Mouse (Mus musculus): ENCODE measurements around the gene Abhd14a. TPM values are rescaled to one million over a fixed set of nuclear protein-coding genes. Genes with fewer than 3 reads are reported as not detected.

Abhd14a gene
- polyA plus RNA-seq, 1 experiment from 2014 or later = 82.0 TPM

DNA sequence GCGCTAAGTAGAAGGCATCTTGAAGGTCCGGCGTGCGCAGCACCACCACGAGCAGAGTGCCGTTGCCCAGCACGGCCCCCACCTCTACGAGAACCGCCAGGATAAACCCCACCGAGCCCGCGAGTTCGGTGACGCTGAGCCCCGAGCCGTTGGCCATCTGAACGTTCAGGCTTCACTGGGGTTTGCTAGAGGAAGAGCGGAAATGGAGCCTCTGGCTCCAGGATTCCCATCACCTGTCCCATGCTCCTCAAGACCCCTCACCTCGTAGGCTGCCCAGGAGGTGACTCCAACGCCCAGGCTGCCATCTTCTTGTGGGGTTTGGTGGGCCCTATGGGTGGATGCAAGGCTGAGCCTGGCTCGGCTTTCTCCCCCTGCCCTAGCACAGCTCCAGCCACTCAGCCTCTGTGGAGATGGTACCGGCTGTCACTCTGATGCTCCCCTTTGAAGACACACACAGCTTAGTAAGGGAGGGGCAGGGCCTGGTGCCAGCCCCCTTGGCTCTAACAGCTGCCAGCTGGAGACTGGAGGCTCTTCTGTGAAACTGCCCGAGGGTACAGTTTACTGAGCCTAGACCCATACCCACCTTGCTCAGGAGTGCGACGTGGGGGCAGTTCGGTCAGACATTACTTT, 18.2 kb upstream of the Abhd14a start, which contains the start of gene Gpr62:
Gene Gpr62, minus strand, starts transcription at position 368 of the 630 bp plus-strand sequence.
- Histone ChIP-seq H3K27ac (ENCODE audit: low read length) (peak within 1 kb of the TSS; percentile 81), H3K4me2 (ENCODE audit: low read length) (peak within 1 kb of the TSS; percentile 75), H3K4me1 (ENCODE audit: control insufficient read depth, insufficient read depth, low read length) (peaks cover 12% of the 10 kb centered on the region; the same call in 1 of the 2 replicates), H3K4me3 (ENCODE audit: low read depth, low read length) (peak within 1 kb of the TSS; percentile 45), H3K9me3 (replicated peaks; ENCODE audit: control insufficient read depth, low read length, poor library complexity, severe bottlenecking) (no peaks in the 10 kb centered on the region), H3K27me3 (ENCODE audit: control insufficient read depth, insufficient read depth, low read depth, low read length) (no peaks in the 10 kb centered on the region), H3K36me3 (ENCODE audit: control insufficient read depth, insufficient read depth, low read length) (peaks cover 21% of the 10 kb centered on the region), H3K9ac (ENCODE audit: low read depth, low read length) (peak within 1 kb of the TSS; percentile 77)
- WGBS = 26% methylated on average over 26 of the region's 26 CpGs
- peak; percentile 50 for ATAC-seq

DNA sequence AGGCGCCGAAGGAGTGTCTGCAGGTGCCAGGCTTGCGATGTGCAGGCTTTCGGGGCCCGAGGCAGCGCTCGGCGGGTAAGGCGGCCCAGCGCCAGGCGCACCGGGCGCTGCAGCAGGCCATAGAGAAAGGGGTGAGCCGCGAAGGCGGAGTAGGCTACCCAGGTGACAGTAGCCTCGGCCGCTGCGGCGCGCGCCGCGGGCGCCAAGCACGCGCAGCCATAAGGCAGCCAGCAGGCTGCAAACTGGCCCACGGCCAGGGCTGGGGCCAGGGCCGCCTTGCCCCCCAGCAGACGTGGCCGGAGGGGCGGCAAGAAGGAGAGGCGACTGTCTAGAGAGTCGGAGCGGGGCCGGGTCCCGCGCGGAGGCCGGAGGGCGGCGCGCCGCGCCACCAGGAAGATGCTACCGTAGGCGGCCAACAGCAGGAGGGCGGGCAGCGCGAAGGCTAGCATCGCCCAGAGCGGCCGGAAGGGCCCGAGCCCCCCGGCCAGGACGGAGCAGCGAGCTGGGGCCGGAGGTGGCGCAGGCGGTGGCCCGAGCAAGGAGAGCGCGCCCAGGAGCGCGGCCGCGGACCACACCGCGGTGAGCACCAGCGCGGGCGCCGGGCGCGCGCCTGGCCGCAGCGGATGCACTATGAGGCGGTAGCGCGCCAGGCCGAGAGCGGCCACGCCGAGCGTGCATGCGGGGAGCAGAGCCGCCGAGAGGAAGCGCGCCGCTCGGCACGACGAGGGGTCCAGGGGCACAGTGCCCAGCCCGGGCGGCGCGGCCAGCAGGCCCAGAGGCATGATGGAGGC, 17.5 kb upstream of the Abhd14a start:
- Histone ChIP-seq H3K9me3 (replicated peaks; ENCODE audit: control insufficient read depth, low read length, poor library complexity, severe bottlenecking) (no peaks in the 10 kb centered on the region), H3K4me2 (ENCODE audit: low read length) (peak overlapping the region; percentile 75), H3K36me3 (ENCODE audit: control insufficient read depth, insufficient read depth, low read length) (peaks cover 27% of the 10 kb centered on the region), H3K27ac (ENCODE audit: low read length) (peak overlapping the region; percentile 81), H3K27me3 (ENCODE audit: control insufficient read depth, insufficient read depth, low read depth, low read length) (no peaks in the 10 kb centered on the region), H3K4me3 (ENCODE audit: low read depth, low read length) (peak overlapping the region; percentile 45), H3K9ac (ENCODE audit: low read depth, low read length) (peak overlapping the region; percentile 77), H3K4me1 (ENCODE audit: control insufficient read depth, insufficient read depth, low read length) (peaks cover 14% of the 10 kb centered on the region; the same call in 1 of the 2 replicates)
- ATAC-seq = peak; percentile 78
- 1% methylated on average over 88 of the region's 99 CpGs for WGBS

DNA sequence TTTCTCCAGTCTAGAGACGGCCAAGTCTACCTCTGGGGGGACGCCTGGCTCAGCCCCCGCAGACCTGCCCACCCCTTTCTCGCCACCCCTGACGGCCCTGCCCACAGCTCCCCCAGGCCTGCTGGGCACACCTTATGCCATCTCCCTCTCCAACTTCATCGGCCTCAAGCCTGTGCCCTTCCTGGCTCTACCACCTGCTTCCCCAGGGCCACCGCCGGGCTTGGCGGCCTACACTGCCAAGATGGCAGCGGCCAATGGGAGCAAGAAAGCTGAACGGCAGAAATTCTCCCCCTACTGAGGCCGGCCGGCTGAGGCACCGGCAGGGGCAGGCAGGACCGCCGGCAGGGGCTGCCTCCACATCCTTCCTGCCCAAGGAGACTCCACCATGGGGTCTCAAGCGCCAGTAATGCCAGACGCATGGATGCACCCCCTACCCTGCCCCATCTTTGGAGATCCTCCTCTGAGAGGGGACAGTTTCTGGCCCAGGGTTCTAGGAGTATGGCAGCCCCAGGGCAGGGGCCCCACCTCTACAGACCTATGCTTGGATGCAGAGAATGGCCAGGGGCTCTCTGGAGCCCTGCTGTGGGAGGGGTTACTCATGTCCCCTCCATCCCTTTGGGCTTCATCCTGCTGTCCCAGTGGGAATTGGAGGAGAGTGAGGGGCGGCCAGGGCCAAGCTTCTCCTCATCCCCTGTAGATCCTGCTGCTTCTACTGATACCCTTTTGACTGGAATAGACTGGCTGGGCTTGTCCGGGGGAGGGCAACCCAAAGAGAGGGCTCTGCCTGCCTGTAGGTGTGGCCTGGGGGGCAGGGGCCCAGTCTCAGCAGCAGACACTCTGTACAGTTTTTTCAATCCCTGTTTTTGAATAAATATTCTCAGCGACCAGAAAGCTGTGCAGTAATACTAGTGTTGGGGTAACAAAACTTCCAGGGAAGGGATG, 15.9 kb upstream of the Abhd14a start:
- Histone ChIP-seq H3K9ac (ENCODE audit: low read depth, low read length) (no peak overlapping the region), H3K27me3 (ENCODE audit: control insufficient read depth, insufficient read depth, low read depth, low read length) (no peaks in the 10 kb centered on the region), H3K36me3 (ENCODE audit: control insufficient read depth, insufficient read depth, low read length) (peaks cover 27% of the 10 kb centered on the region), H3K4me1 (ENCODE audit: control insufficient read depth, insufficient read depth, low read length) (peaks cover 22% of the 10 kb centered on the region; the same call in 1 of the 2 replicates), H3K4me3 (ENCODE audit: low read depth, low read length) (no peak overlapping the region), H3K27ac (ENCODE audit: low read length) (no peak overlapping the region), H3K9me3 (replicated peaks; ENCODE audit: control insufficient read depth, low read length, poor library complexity, severe bottlenecking) (no peaks in the 10 kb centered on the region), H3K4me2 (ENCODE audit: low read length) (no peak overlapping the region)
- WGBS = 80% methylated on average over 21 of the region's 21 CpGs
- ATAC-seq = no peak

DNA sequence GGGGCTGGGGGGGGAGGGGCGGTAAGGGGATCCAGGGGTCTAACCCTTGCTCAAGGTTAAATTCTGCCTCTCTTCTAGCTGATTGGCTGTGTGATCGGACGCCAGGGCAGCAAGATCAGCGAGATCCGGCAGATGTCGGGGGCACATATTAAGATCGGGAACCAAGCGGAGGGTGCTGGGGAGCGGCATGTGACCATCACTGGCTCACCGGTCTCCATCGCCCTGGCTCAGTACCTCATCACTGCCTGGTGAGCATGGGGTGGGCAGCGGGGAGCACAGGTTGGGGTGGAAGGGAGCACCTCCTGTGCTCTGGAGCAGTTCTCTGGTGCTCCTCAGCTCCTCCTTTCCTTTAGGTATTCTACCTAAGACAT, 14.9 kb upstream of the Abhd14a start:
- WGBS = 92% methylated on average over 12 of the region's 12 CpGs

DNA sequence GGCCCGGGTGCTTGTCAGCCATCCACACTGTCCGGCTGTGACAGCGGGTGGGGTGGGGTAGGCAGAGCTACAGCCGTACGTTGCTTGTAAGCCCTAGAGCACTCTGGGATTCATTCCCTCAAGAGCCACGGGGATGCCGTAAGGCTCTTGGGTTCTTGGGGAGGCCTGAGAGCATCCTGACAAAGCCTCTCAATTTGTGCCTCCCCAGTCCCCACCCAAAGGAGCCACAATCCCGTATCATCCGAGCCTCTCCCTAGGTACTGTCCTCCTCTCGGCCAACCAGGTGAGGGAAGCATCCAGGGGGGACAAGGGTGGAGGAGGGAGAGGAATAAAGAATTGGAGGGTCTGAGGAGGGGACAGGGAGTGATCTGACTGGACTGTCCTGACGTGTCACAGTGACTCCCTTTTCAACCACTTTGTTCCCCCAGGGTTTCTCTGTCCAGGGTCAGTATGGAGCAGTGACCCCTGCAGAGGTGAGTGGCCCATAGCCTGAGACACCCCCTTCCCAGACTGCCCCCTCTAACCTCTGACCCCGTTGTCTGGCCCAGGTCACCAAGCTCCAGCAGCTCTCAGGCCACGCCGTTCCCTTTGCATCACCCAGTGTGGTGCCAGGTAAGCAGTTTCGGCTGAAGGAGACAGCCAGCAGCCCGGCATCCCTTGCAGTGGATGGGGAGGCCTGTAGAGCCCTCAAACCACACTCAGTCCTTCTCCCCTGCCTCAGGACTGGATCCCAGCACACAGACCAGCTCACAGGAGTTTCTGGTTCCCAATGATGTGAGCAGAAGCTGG, 14.4 kb upstream of the Abhd14a start:
- no peaks in the 10 kb centered on the region for H3K9me3 ChIP-seq (replicated peaks; ENCODE audit: control insufficient read depth, low read length, poor library complexity, severe bottlenecking)
- no peak overlapping the region for H3K9ac ChIP-seq (ENCODE audit: low read depth, low read length)
- ATAC-seq = no peak
- WGBS = 80% methylated on average over 16 of the region's 16 CpGs
- peaks cover 27% of the 10 kb centered on the region for H3K36me3 ChIP-seq (ENCODE audit: control insufficient read depth, insufficient read depth, low read length)
- H3K4me1 ChIP-seq (ENCODE audit: control insufficient read depth, insufficient read depth, low read length) = peaks cover 37% of the 10 kb centered on the region
- H3K4me2 ChIP-seq (ENCODE audit: low read length) = no peak overlapping the region
- H3K4me3 ChIP-seq (ENCODE audit: low read depth, low read length) = no peak overlapping the region
- no peak overlapping the region for H3K27ac ChIP-seq (ENCODE audit: low read length)
- no peaks in the 10 kb centered on the region for H3K27me3 ChIP-seq (ENCODE audit: control insufficient read depth, insufficient read depth, low read depth, low read length)

More for the DNA sequence above, 14.9 kb upstream of the Abhd14a start:
- no peak overlapping the region for H3K4me2 ChIP-seq (ENCODE audit: low read length)
- peaks cover 31% of the 10 kb centered on the region for H3K4me1 ChIP-seq (ENCODE audit: control insufficient read depth, insufficient read depth, low read length)
- H3K36me3 ChIP-seq (ENCODE audit: control insufficient read depth, insufficient read depth, low read length) = peaks cover 27% of the 10 kb centered on the region
- ATAC-seq = no peak
- H3K9ac ChIP-seq (ENCODE audit: low read depth, low read length) = no peak overlapping the region
- no peaks in the 10 kb centered on the region for H3K27me3 ChIP-seq (ENCODE audit: control insufficient read depth, insufficient read depth, low read depth, low read length)
- H3K9me3 ChIP-seq (replicated peaks; ENCODE audit: control insufficient read depth, low read length, poor library complexity, severe bottlenecking) = no peaks in the 10 kb centered on the region
- no peak overlapping the region for H3K4me3 ChIP-seq (ENCODE audit: low read depth, low read length)
- no peak overlapping the region for H3K27ac ChIP-seq (ENCODE audit: low read length)

DNA sequence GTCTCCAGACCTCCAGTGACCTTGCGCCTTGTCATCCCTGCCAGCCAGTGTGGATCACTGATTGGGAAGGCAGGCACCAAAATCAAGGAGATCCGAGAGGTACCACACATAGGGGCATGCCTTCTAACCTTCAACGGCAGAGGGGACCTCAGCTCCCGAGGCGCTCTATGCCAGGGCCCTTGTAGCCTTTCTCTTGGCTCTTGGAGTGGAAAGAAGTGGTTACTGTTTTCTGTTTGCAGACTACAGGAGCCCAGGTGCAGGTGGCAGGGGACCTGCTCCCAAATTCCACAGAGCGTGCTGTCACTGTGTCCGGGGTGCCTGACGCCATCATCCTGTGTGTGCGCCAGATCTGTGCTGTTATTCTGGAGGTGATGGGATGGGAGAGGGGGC, 13.5 kb upstream of the Abhd14a start:
- Histone ChIP-seq H3K27ac (ENCODE audit: low read length) (no peak overlapping the region), H3K9ac (ENCODE audit: low read depth, low read length) (no peak overlapping the region), H3K27me3 (ENCODE audit: control insufficient read depth, insufficient read depth, low read depth, low read length) (no peaks in the 10 kb centered on the region), H3K4me2 (ENCODE audit: low read length) (no peak overlapping the region), H3K4me1 (ENCODE audit: control insufficient read depth, insufficient read depth, low read length) (peaks cover 44% of the 10 kb centered on the region), H3K9me3 (replicated peaks; ENCODE audit: control insufficient read depth, low read length, poor library complexity, severe bottlenecking) (no peaks in the 10 kb centered on the region), H3K36me3 (ENCODE audit: control insufficient read depth, insufficient read depth, low read length) (peaks cover 27% of the 10 kb centered on the region), H3K4me3 (ENCODE audit: low read depth, low read length) (no peak overlapping the region)
- ATAC-seq = no peak
- 89% methylated on average over 9 of the region's 9 CpGs for WGBS

DNA sequence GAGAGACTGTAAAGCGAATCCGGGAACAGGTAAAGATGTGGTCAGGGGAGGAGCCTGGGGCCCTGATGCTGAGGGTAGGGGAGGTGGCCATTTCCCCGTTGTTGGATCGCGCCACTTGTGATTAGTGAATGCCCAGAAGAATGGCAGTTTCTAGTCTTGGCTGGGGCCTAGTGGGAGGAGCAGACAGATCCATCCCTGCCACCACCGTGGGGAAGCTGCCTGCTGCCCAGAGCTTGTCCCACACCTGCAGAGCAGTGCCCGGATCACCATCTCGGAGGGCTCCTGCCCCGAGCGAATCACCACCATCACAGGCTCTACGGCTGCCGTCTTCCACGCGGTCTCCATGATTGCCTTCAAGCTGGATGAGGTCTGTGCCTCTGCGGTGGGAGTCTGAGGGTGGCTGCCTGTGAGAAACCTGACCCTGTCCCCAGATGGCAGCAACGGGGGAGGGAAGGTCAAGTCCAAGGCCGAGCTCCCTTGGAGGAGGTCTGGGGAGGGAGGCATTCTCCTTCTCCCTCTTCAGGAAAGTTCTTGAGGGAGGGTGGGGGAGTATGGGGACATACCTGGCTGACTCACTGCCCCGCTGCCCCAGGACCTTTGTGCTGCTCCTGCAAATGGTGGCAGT, 13.0 kb upstream of the Abhd14a start:
- Histone ChIP-seq H3K4me3 (ENCODE audit: low read depth, low read length) (no peak overlapping the region), H3K9me3 (replicated peaks; ENCODE audit: control insufficient read depth, low read length, poor library complexity, severe bottlenecking) (no peaks in the 10 kb centered on the region), H3K27ac (ENCODE audit: low read length) (no peak overlapping the region), H3K27me3 (ENCODE audit: control insufficient read depth, insufficient read depth, low read depth, low read length) (no peaks in the 10 kb centered on the region), H3K4me2 (ENCODE audit: low read length) (no peak overlapping the region), H3K4me1 (ENCODE audit: control insufficient read depth, insufficient read depth, low read length) (peaks cover 44% of the 10 kb centered on the region), H3K9ac (ENCODE audit: low read depth, low read length) (no peak overlapping the region), H3K36me3 (ENCODE audit: control insufficient read depth, insufficient read depth, low read length) (peaks cover 27% of the 10 kb centered on the region)
- WGBS = 76% methylated on average over 18 of the region's 18 CpGs
- ATAC-seq = no peak

DNA sequence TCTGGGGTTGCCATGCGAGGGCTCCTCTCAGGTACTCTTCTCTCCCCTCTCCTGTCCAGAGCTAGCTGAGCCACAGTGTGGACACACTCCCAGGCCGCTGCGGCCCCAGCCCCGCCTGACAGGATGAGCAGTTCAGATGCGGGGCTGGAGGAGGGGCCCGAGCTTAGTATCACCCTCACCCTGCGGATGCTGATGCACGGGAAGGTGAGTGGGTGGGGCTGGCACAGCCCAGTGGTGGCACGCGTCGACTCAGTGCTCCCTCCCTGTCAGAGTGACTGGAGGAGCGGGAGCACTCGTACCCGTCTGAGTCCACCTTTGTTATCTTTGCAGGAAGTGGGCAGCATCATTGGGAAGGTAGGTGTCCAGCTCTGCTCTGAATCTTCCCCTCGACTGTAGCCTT, 12.5 kb upstream of the Abhd14a start:
- ATAC-seq = no peak
- H3K27me3 ChIP-seq (ENCODE audit: control insufficient read depth, insufficient read depth, low read depth, low read length) = no peaks in the 10 kb centered on the region
- peaks cover 48% of the 10 kb centered on the region for H3K4me1 ChIP-seq (ENCODE audit: control insufficient read depth, insufficient read depth, low read length)
- no peaks in the 10 kb centered on the region for H3K9me3 ChIP-seq (replicated peaks; ENCODE audit: control insufficient read depth, low read length, poor library complexity, severe bottlenecking)
- peaks cover 27% of the 10 kb centered on the region for H3K36me3 ChIP-seq (ENCODE audit: control insufficient read depth, insufficient read depth, low read length)
- WGBS = 89% methylated on average over 15 of the region's 15 CpGs
- H3K27ac ChIP-seq (ENCODE audit: low read length) = no peak overlapping the region
- no peak overlapping the region for H3K4me3 ChIP-seq (ENCODE audit: low read depth, low read length)
- H3K4me2 ChIP-seq (ENCODE audit: low read length) = no peak overlapping the region
- no peak overlapping the region for H3K9ac ChIP-seq (ENCODE audit: low read depth, low read length)

All from midbrain, embryonic 16.5 days (tissue).